ENCODE assay signal across 28 mouse cellular contexts in genomic region chr6:72965199-72965598, GRCm38 (mm10).
"Had no signal": no experiment of that assay in that cellular context is flagged by ENCODE, and none has a peak within 500 bp of the region (broad histone marks: within the 10 kb centered on the region; RNA-seq: fewer than 3 reads in every experiment).

No protein-coding gene starts in this region.

- H3K9me3 ChIP-seq: limb, embryonic 10.5 days; limb, embryonic 12.5 days; limb, embryonic 13.5 days; limb, embryonic 15.5 days; liver, embryonic 12.5 days; liver, embryonic 13.5 days; liver, embryonic 15.5 days; midbrain, embryonic 10.5 days; midbrain, embryonic 12.5 days; midbrain, embryonic 13.5 days; midbrain, embryonic 15.5 days; neural tube, embryonic 12.5 days; neural tube, embryonic 13.5 days had no signal

- H3K4me2 ChIP-seq: limb, embryonic 12.5 days; limb, embryonic 13.5 days; limb, embryonic 15.5 days; liver, embryonic 11.5 days; liver, embryonic 12.5 days; liver, embryonic 13.5 days; liver, embryonic 15.5 days; midbrain, embryonic 11.5 days; midbrain, embryonic 12.5 days; midbrain, embryonic 13.5 days; midbrain, embryonic 15.5 days; neural tube, embryonic 12.5 days; neural tube, embryonic 13.5 days had no signal

- H3K36me3 ChIP-seq: limb, embryonic 10.5 days; limb, embryonic 12.5 days; limb, embryonic 13.5 days; limb, embryonic 15.5 days; liver, embryonic 12.5 days; liver, embryonic 13.5 days; liver, embryonic 15.5 days; midbrain, embryonic 10.5 days; midbrain, embryonic 12.5 days; midbrain, embryonic 13.5 days; midbrain, embryonic 15.5 days; neural tube, embryonic 12.5 days; neural tube, embryonic 13.5 days had no signal

- H3K4me1 ChIP-seq: midbrain, embryonic 15.5 days had no signal

- H3K4me3 ChIP-seq: left cerebral cortex, adult 2 months; limb, embryonic 10.5 days; limb, embryonic 12.5 days; limb, embryonic 13.5 days; limb, embryonic 15.5 days; liver, embryonic 12.5 days; liver, embryonic 13.5 days; liver, embryonic 15.5 days; megakaryocyte, embryonic 14.5 days; midbrain, embryonic 10.5 days; midbrain, embryonic 12.5 days; midbrain, embryonic 13.5 days; midbrain, embryonic 15.5 days; myocyte; neural tube, embryonic 12.5 days; neural tube, embryonic 13.5 days had no signal

- H3K9ac ChIP-seq: limb, embryonic 12.5 days; limb, embryonic 13.5 days; limb, embryonic 15.5 days; liver, embryonic 12.5 days; liver, embryonic 13.5 days; liver, embryonic 14.5 days; liver, embryonic 15.5 days; liver, postnatal 0 days; midbrain, embryonic 12.5 days; midbrain, embryonic 13.5 days; midbrain, embryonic 15.5 days; neural tube, embryonic 12.5 days; neural tube, embryonic 13.5 days had no signal

- ATAC-seq: liver, embryonic 12.5 days; liver, postnatal 0 days; lung, postnatal 0 days; midbrain, embryonic 13.5 days; midbrain, embryonic 15.5 days; midbrain, embryonic 16.5 days had no signal

- DNase-seq: left cerebral cortex, postnatal 4 days; liver; liver, embryonic 13.5 days; liver, postnatal 0 days; lung, adult 2 months; lung, postnatal 10 days; midbrain, embryonic 14.5 days had no signal

- H3K27me3 ChIP-seq: limb, embryonic 12.5 days; limb, embryonic 13.5 days; limb, embryonic 15.5 days; liver, embryonic 12.5 days; liver, embryonic 13.5 days; liver, embryonic 15.5 days; midbrain, embryonic 12.5 days; midbrain, embryonic 15.5 days; neural tube, embryonic 12.5 days; neural tube, embryonic 13.5 days had no signal

- H3K27ac ChIP-seq: left cerebral cortex, adult 2 months; limb, embryonic 10.5 days; limb, embryonic 12.5 days; limb, embryonic 13.5 days; limb, embryonic 15.5 days; liver, embryonic 12.5 days; liver, embryonic 13.5 days; liver, embryonic 14.5 days; liver, embryonic 15.5 days; macrophage; midbrain, embryonic 10.5 days; midbrain, embryonic 12.5 days; midbrain, embryonic 13.5 days; midbrain, embryonic 15.5 days; neural tube, embryonic 12.5 days; neural tube, embryonic 13.5 days had no signal
